Mouse (Mus musculus) E14TG2a.4 (cell line): ENCODE results near the gene Ets1.

Experiments
- CTCF ChIP-seq: conservative IDR thresholded peaks from 2 replicates; pipeline ENCODE4 v1.5.1; 2014; ENCODE audit warnings: low read length
- NANOG ChIP-seq: IDR thresholded peaks from 2 replicates; pipeline ENCODE4 v1.6.1; 2014; ENCODE audit warnings: borderline replicate concordance, low read length, mixed read lengths

GRCm38 (mm10) chr9:32593816-32594215, 42.2 kb upstream of the Ets1 start:
- no peak for TF ChIP-seq CTCF
- no peak for TF ChIP-seq NANOG
